Mouse (Mus musculus) ES-E14 (cell line): ENCODE results near the gene Ttc37.

ENCODE experiments used
- MAFK ChIP-seq: IDR thresholded peaks from 2 replicates; pipeline ENCODE4 v1.6.1; 2014; ENCODE audit warnings: mild to moderate bottlenecking, low read depth, low read length, inconsistent platforms; ENCODE audit not compliant: insufficient read depth
- ZC3H11A ChIP-seq: IDR thresholded peaks from 2 replicates; pipeline ENCODE4 v1.6.1; 2012; ENCODE audit warnings: low read depth, mild to moderate bottlenecking, inconsistent platforms, low read length, borderline replicate concordance

- TF ChIP-seq ZC3H11A (no peak), MAFK (no peak)
Observed at GRCm38 (mm10) chr13:76063548-76063947, 35.0 kb upstream of the Ttc37 start.
